Mouse (Mus musculus) hindbrain, postnatal 0 days (tissue): ENCODE measurements around the gene Nt5e. TPM values are rescaled to one million over a fixed set of nuclear protein-coding genes. Genes with fewer than 3 reads are reported as not detected.

ENCODE experiments used
- ATAC-seq: fragments of 200-750 bp; cut with Nextera tagmentation; 2 replicates; pipeline ENCODE4 v1.8.0; 2017; ENCODE audit warnings: mild to moderate bottlenecking, moderate TSS enrichment, moderate library complexity
- DNase-seq: peaks from one replicate; pipeline ENCODE4 v3.0.0-alpha.2; 2015; ENCODE audit warnings: low spot score
- H3K27ac ChIP-seq: fragments of 300-500 bp; sonication (generic); 2 replicates; pipeline ENCODE4 v1.5.1; 2014; ENCODE audit warnings: mild to moderate bottlenecking
- H3K27me3 ChIP-seq: fragments of 300-500 bp; sonication (generic); 2 replicates; pipeline ENCODE4 v1.6.1; 2014; ENCODE audit warnings: low read length, mixed read lengths; ENCODE audit not compliant: insufficient read depth
- H3K36me3 ChIP-seq: fragments of 300-500 bp; sonication (generic); 2 replicates; pipeline ENCODE4 v1.6.1; 2014; ENCODE audit warnings: low read length, mixed read lengths; ENCODE audit not compliant: insufficient read depth
- H3K4me1 ChIP-seq: fragments of 300-500 bp; sonication (generic); 2 replicates; pipeline ENCODE4 v1.6.1; 2014; ENCODE audit warnings: antibody characterized with exemption, low read length, mixed read lengths; ENCODE audit not compliant: insufficient read depth
- H3K4me2 ChIP-seq: fragments of 300-500 bp; sonication (generic); 2 replicates; pipeline ENCODE4 v1.6.1; 2014; ENCODE audit warnings: low read depth, mild to moderate bottlenecking, low read length, moderate library complexity, mixed read lengths
- H3K4me3 ChIP-seq: fragments of 300-500 bp; sonication (generic); 2 replicates; pipeline ENCODE4 v1.5.1; 2014; ENCODE audit warnings: low read length
- H3K9ac ChIP-seq: fragments of 300-500 bp; sonication (generic); replicated peaks from 2 replicates; pipeline ENCODE4 v1.6.1; 2014; ENCODE audit warnings: mild to moderate bottlenecking, low read length, moderate library complexity, mixed read lengths
- H3K9me3 ChIP-seq: fragments of 300-500 bp; sonication (generic); 2 replicates; pipeline ENCODE4 v1.6.1; 2016; ENCODE audit warnings: low read length, mixed read lengths
- CTCF ChIP-seq: IDR thresholded peaks from 2 replicates; pipeline ENCODE4 v1.5.1; 2016; ENCODE audit warnings: antibody characterized with exemption, control low read depth, low read depth
- WGBS: fragments of 180-500 bp; shearing (Covaris S2); extraction: QIAGEN DNeasy Blood & Tissue Kit; methylation state at CpG from one replicate; pipeline ENCODE4 v1.1.7; 2014; 5-methylcytosine and 5-hydroxymethylcytosine counted together
- polyA plus RNA-seq: library from polyadenylated mRNA; unstranded; fragments of >200 nt; fragmentation: Nextera tagmentation; extraction: Ambion mirVana; gene quantifications from 2 replicates; pipeline ENCODE4 v1.2.1, GENCODE M21; 2015
- total RNA-seq: library from RNA; depleted of rRNA; stranded (reverse); fragments of >200 nt; gene quantifications from 2 replicates; pipeline ENCODE4 v1.2.3, GENCODE M21; 2014

The Nt5e gene
- total and polyA plus RNA-seq, 2 experiments from 2014 or later: 2.4 to 2.5 TPM

DNA sequence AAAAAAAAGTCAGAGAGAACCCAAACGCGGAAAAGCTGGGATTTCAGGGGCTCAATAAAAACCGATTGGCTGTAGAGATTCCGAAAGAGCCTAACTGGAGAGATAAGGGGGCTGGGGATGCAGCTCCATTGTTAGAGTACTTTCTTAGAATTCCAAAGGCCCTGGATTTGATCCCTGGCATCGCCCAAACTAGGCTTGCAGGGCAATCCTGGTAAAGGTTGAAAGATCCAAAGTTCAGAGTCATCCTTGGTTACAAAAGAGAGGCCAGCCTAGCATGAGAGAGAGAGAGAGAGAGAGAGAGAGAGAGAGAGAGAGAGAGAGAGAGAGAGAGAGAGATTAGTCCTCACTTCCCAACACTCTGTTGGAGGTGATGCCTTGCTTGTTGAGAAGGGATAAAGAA, 1.7 kb downstream of the Nt5e start:
- DNase-seq: no peak
- no peaks in the 10 kb centered on the region for H3K9me3 ChIP-seq
- H3K27ac ChIP-seq: no peak overlapping the region
- H3K36me3 ChIP-seq: no peaks in the 10 kb centered on the region
- no peak for ATAC-seq
- H3K4me3 ChIP-seq: no peak overlapping the region
- no peak overlapping the region for H3K9ac ChIP-seq
- TF ChIP-seq CTCF: no peak
- no peak overlapping the region for H3K4me2 ChIP-seq
- 0 out of 2 replicates have a peak, but pooled peaks cover 3% of the 10 kb centered on the region for H3K27me3 ChIP-seq
- WGBS: 39% methylated on average over 5 of the region's 5 CpGs
- H3K4me1 ChIP-seq: peaks cover 6% of the 10 kb centered on the region; the same call in 1 of the 2 replicates

- Histone ChIP-seq H3K27me3 (0 out of 2 replicates have a peak, but pooled peaks cover 3% of the 10 kb centered on the region), H3K9me3 (no peaks in the 10 kb centered on the region), H3K4me3 (no peak overlapping the region), H3K4me1 (peaks cover 6% of the 10 kb centered on the region; the same call in 1 of the 2 replicates), H3K4me2 (no peak overlapping the region), H3K36me3 (no peaks in the 10 kb centered on the region), H3K9ac (no peak overlapping the region), H3K27ac (no peak overlapping the region)
- TF ChIP-seq CTCF: no peak
- 45% methylated on average over 10 of the region's 10 CpGs for WGBS
- no peak for ATAC-seq
- DNase-seq: no peak
Observed at GRCm38 (mm10) chr9:88329166-88329748, 2.3 kb downstream of the Nt5e start.

DNA sequence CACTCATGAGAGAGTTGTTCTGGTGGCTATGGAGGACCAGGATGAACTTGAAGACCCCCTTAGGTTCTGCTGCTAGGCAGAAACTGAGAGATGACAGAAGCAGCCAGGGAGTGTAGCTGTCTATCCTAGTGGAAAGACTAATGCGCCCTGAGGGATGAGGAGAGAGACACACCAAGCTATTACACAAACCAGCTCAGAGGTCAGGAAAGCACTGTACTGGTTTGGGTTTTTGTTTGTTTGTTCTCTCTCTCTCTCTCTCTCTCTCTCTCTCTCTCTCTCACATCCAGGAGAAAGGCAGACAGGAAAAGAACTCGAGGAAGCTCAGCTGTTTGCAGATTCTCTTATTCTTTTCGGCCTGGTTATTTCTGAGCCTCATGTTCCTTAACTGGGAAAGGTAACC, 3.3 kb downstream of the Nt5e start:
- WGBS: 72% methylated on average over 3 of the region's 3 CpGs
- no peak for ATAC-seq

GRCm38 (mm10) chr9:88332447-88332846, 5.5 kb downstream of the Nt5e start:
- ATAC-seq (no peak), DNase-seq (no peak)
- Histone ChIP-seq H3K36me3 (no peaks in the 10 kb centered on the region), H3K27me3 (no peaks in the 10 kb centered on the region), H3K27ac (no peak overlapping the region), H3K4me3 (no peak overlapping the region), H3K9me3 (no peaks in the 10 kb centered on the region), H3K9ac (no peak overlapping the region), H3K4me2 (no peak overlapping the region), H3K4me1 (peaks cover 6% of the 10 kb centered on the region; the same call in 1 of the 2 replicates)
- 22% methylated on average over 3 of the region's 3 CpGs for WGBS
- no peak for TF ChIP-seq CTCF

More for the DNA sequence above, 3.3 kb downstream of the Nt5e start:
- DNase-seq: no peak
- no peak overlapping the region for H3K4me3 ChIP-seq
- H3K9me3 ChIP-seq: no peaks in the 10 kb centered on the region
- TF ChIP-seq CTCF: no peak
- H3K27ac ChIP-seq: no peak overlapping the region
- H3K4me2 ChIP-seq: no peak overlapping the region
- H3K27me3 ChIP-seq: no peaks in the 10 kb centered on the region
- peaks cover 6% of the 10 kb centered on the region; the same call in 1 of the 2 replicates for H3K4me1 ChIP-seq
- no peak overlapping the region for H3K9ac ChIP-seq
- H3K36me3 ChIP-seq: no peaks in the 10 kb centered on the region

- TF ChIP-seq CTCF: no peak
- Histone ChIP-seq H3K27ac (no peak overlapping the region), H3K4me1 (no peaks in the 10 kb centered on the region), H3K9ac (no peak overlapping the region), H3K27me3 (no peaks in the 10 kb centered on the region), H3K4me3 (no peak overlapping the region), H3K9me3 (no peaks in the 10 kb centered on the region), H3K4me2 (no peak overlapping the region), H3K36me3 (no peaks in the 10 kb centered on the region)
- no peak for DNase-seq
- WGBS: 83% methylated on average over 2 of the region's 2 CpGs
- ATAC-seq: no peak
Observed at GRCm38 (mm10) chr9:88335839-88336238, 8.8 kb downstream of the Nt5e start.

GRCm38 (mm10) chr9:88340819-88341218, 13.8 kb downstream of the Nt5e start:
- H3K4me3 ChIP-seq: no peak overlapping the region
- no peak for DNase-seq
- H3K4me2 ChIP-seq: no peak overlapping the region
- no peak for TF ChIP-seq CTCF
- H3K36me3 ChIP-seq: no peaks in the 10 kb centered on the region
- no peak overlapping the region for H3K27ac ChIP-seq
- 0 out of 2 replicates have a peak, but pooled peaks have one; percentile 29 for ATAC-seq
- H3K4me1 ChIP-seq: no peaks in the 10 kb centered on the region
- no peaks in the 10 kb centered on the region for H3K27me3 ChIP-seq
- no peak overlapping the region for H3K9ac ChIP-seq
- 86% methylated on average over 3 of the region's 3 CpGs for WGBS
- no peaks in the 10 kb centered on the region for H3K9me3 ChIP-seq

DNA sequence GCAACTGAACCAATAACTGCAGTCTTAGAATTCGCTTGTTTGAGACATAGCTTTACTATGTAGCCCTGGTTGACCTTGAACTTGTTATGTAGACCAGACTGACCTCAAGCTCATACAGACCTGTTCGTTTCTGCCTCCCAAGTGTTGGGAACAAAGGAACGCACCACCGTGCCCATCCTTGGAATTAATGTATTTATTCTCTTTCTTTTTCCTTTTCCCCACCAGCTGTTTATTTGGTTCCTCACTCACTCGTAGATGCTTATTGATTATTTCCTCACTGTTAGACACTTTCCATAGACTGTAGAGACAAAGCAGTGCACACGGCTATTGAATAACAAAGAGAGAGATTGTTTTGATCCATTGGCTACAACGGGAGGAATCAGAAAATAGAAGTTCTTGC, 15.2 kb downstream of the Nt5e start:
- ATAC-seq (no peak), DNase-seq (no peak)
- Histone ChIP-seq H3K9me3 (no peaks in the 10 kb centered on the region), H3K9ac (no peak overlapping the region), H3K4me3 (no peak overlapping the region), H3K4me1 (no peaks in the 10 kb centered on the region), H3K4me2 (no peak overlapping the region), H3K36me3 (no peaks in the 10 kb centered on the region), H3K27ac (no peak overlapping the region), H3K27me3 (no peaks in the 10 kb centered on the region)
- 29% methylated on average over 7 of the region's 7 CpGs for WGBS
- TF ChIP-seq CTCF: no peak
